Mouse (Mus musculus) C2C12 (cell line): ENCODE measurements around the gene Trem2. TPM values are rescaled to one million over a fixed set of nuclear protein-coding genes. Genes with fewer than 3 reads are reported as not detected.

ENCODE experiments used
- H3K27me3 ChIP-seq: one replicate; pipeline ENCODE4 v1.6.1; 2011; ENCODE audit not compliant: control insufficient read depth, insufficient read depth, insufficient read length
- H3K36me3 ChIP-seq: one replicate; pipeline ENCODE4 v1.6.1; 2011; ENCODE audit not compliant: control insufficient read depth, insufficient read depth
- H3K4me3 ChIP-seq: one replicate; pipeline ENCODE4 v1.5.1; 2011; ENCODE audit warnings: mild to moderate bottlenecking, control low read depth; ENCODE audit not compliant: poor library complexity, insufficient read depth, severe bottlenecking
- H3K79me2 ChIP-seq: one replicate; pipeline ENCODE4 v1.6.1; 2011; ENCODE audit not compliant: control insufficient read depth, insufficient read depth
- H3K79me3 ChIP-seq: one replicate; pipeline ENCODE4 v1.6.1; 2011; ENCODE audit warnings: low read depth, control low read depth
- H3ac ChIP-seq: one replicate; pipeline ENCODE3; 2011; ENCODE audit warnings: low read depth; ENCODE audit not compliant: control insufficient read depth, insufficient read length
- CEBPB ChIP-seq: IDR thresholded peaks from one replicate; pipeline ENCODE4 v1.6.1; 2011; ENCODE audit warnings: low read depth, mild to moderate bottlenecking, control low read depth, moderate library complexity
- CTCF ChIP-seq: IDR thresholded peaks from one replicate; pipeline ENCODE4 v1.5.1; 2011; ENCODE audit not compliant: control insufficient read depth, insufficient read depth, insufficient read length
- FOSL1 ChIP-seq: IDR thresholded peaks from one replicate; pipeline ENCODE4 v1.8.0; 2011; ENCODE audit warnings: mild to moderate bottlenecking, low read length; ENCODE audit not compliant: poor library complexity, insufficient read depth, severe bottlenecking
- MAX ChIP-seq: IDR thresholded peaks from one replicate; pipeline ENCODE4 v1.6.1; 2011; ENCODE audit warnings: mild to moderate bottlenecking, control low read depth
- MYOD1 ChIP-seq: IDR thresholded peaks from one replicate; pipeline ENCODE4 v1.6.1; 2011; ENCODE audit warnings: low read depth; ENCODE audit not compliant: control insufficient read depth, insufficient read length
- MYOG ChIP-seq: IDR thresholded peaks from one replicate; pipeline ENCODE4 v1.6.1; 2011; ENCODE audit not compliant: control insufficient read depth, insufficient read length; ENCODE audit errors: extremely low read depth
- USF1 ChIP-seq: IDR thresholded peaks from one replicate; pipeline ENCODE4 v1.6.1; 2011; ENCODE audit warnings: low read depth, mild to moderate bottlenecking, control low read depth, moderate library complexity
- polyA plus RNA-seq: library from polyadenylated mRNA; unstranded; fragments of >200 nt; fragmentation: generic; extraction: Trizol; gene quantifications from one replicate; pipeline ENCODE4 v1.2.1, GENCODE M21; 2012; ENCODE audit warnings: missing spikeins

Trem2 gene
- polyA plus RNA-seq, 1 experiment, result not detected

DNA sequence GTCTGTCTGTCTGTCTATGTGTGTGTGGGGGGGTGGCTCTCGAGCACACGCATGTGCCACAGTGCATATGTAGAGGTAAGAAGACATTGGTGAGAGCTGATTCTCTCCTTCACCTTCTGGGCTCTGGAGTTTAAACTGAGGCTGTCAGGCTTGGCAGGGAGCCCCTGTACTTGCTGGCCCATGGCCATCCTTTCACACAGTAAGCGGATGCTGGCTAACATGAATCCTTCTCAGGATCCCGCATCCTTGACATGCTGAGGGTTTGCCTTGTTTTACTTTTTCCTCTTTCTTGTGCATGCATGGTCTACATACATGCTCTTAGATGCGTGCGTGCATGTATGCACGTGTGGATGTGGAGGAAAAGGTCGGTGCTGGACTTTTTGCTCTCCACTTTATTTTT, 16.8 kb downstream of the Trem2 start:
- H3ac ChIP-seq, result no peak overlapping the region

DNA sequence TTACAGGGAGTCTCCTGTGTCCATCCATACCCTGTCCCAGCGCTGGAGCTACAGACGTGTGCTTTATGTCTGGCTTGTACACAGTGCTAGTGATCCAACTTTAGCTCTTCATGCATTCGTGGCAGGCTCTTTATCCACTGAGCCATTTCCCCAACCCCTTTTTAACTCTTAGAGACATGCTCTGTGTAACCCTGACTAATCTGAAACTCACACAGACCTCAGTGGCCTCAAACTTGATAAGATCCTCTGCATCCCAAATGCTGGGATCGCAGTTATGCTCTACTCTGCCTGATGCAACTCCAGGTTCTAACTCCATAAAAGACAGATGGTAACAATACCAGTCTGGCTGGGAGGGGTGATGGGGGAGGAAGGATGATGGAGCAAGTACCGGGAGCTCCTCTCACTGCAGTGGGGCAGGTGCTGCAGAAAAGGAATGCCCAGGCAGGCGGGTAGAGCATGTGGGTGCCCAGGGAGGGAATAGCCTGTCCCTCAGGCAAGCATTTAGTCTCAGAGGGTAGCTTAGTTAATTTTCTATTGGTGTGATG, 17.3 kb downstream of the Trem2 start:
- Histone ChIP-seq H3K79me2 (no peaks in the 10 kb centered on the region), H3ac (no peak overlapping the region), H3K4me3 (no peak overlapping the region), H3K36me3 (no peaks in the 10 kb centered on the region), H3K79me3 (no peaks in the 10 kb centered on the region), H3K27me3 (no peaks in the 10 kb centered on the region)
- TF ChIP-seq USF1 (no peak), MYOG (no peak), FOSL1 (no peak), MAX (no peak), MYOD1 (no peak), CTCF (no peak), CEBPB (no peak)

More for the DNA sequence above, 16.8 kb downstream of the Trem2 start:
- Histone ChIP-seq H3K4me3 (no peak overlapping the region), H3K27me3 (no peaks in the 10 kb centered on the region), H3K36me3 (no peaks in the 10 kb centered on the region), H3K79me3 (no peaks in the 10 kb centered on the region), H3K79me2 (no peaks in the 10 kb centered on the region)
- TF ChIP-seq MYOD1, result no peak
- no peak for TF ChIP-seq MAX
- no peak for TF ChIP-seq USF1
- TF ChIP-seq FOSL1, result no peak

DNA sequence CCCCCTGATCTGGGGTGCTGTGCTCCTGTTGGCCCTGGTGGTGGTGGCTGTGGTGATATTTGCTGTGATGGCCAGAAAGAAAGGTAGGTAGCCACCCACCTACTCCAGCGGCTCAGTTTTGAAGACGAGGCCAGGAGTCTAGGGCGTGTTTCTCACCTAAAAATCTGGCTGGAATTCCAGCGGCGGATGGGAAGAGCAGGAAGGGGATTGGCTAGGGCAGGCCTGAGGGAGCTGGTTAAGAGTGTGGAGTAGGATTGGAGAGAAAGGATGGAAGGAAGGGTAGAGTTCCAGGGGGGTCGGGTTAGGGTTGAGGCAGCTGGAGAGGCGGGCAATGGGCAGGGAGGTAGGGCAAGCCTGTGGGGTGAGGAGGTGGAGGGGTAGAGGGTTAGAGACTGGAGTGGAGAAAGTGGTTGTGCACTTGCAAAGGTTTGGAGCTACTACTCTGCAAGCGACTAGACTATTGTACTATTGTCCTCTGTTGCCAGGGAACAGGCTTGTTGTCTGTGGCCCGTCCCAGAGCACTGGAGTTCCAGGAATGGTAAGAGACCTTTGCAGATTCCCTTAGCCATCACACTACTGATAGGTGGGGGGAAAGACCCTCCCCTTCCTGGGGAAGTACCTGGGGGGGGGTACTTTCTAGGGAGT, 19.4 kb downstream of the Trem2 start:
- Histone ChIP-seq H3ac (no peak overlapping the region), H3K4me3 (no peak overlapping the region), H3K27me3 (no peaks in the 10 kb centered on the region), H3K79me2 (no peaks in the 10 kb centered on the region), H3K79me3 (no peaks in the 10 kb centered on the region), H3K36me3 (no peaks in the 10 kb centered on the region)
- TF ChIP-seq MYOG, result no peak
- no peak for TF ChIP-seq FOSL1
- no peak for TF ChIP-seq MYOD1
- no peak for TF ChIP-seq CTCF
- no peak for TF ChIP-seq CEBPB
- TF ChIP-seq USF1, result no peak
- no peak for TF ChIP-seq MAX

GRCm38 (mm10) chr17:48366806-48367205, 20.6 kb downstream of the Trem2 start:
- TF ChIP-seq MYOD1, result no peak
- no peak for TF ChIP-seq USF1
- TF ChIP-seq CTCF, result no peak
- no peak for TF ChIP-seq MYOG
- TF ChIP-seq CEBPB, result no peak
- TF ChIP-seq MAX, result no peak
- no peak for TF ChIP-seq FOSL1
- H3ac ChIP-seq, result no peak overlapping the region
- H3K36me3 ChIP-seq, result no peaks in the 10 kb centered on the region
- H3K79me2 ChIP-seq, result no peaks in the 10 kb centered on the region
- H3K79me3 ChIP-seq, result no peaks in the 10 kb centered on the region
- H3K27me3 ChIP-seq, result no peaks in the 10 kb centered on the region
- H3K4me3 ChIP-seq, result no peak overlapping the region

DNA sequence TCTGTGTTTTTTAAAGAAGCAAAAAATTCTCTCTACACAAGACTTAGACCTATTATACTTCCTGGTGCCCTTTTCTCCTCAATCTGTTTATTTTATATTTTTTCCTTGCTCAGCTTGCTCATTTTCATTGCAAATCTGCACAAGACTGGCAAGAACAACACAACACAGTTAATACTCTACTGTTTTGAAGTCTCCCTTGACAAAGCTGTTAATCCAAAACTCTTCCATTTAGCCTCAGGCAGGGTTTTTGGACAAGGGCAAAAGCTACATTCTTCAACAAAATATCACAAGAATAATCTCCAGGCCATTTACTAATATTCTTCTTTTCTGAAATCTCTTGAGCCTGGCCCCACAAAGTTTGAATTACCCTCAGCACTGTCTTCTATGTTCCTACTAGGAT, 25.4 kb downstream of the Trem2 start:
- Histone ChIP-seq H3K79me2 (no peaks in the 10 kb centered on the region), H3K79me3 (no peaks in the 10 kb centered on the region), H3K36me3 (no peaks in the 10 kb centered on the region), H3K27me3 (no peaks in the 10 kb centered on the region), H3ac (no peak overlapping the region), H3K4me3 (no peak overlapping the region)
- TF ChIP-seq MAX (no peak), CTCF (no peak), MYOD1 (no peak), CEBPB (no peak), FOSL1 (no peak), USF1 (no peak), MYOG (no peak)

DNA sequence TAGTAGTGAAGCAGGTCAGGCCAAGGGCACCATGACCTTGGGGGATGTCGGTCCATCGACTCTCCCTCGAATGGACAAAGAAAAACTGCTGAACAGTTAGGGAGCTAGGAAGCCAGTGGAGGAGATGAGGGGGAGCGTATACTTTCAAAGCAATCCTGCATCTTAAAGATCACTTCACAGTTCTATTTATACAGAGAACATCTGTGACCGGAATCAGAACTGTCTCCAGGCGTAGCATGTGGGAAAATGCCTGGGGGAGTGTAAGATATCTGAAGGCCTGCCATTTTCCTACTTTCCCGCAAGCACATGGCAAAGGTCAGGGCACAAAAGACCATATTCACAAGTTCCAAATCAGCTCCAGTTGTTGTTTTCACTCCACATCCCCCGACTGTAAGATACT, 26.8 kb downstream of the Trem2 start:
- TF ChIP-seq USF1 (no peak), MYOD1 (no peak)
- H3K79me2 ChIP-seq, result no peaks in the 10 kb centered on the region
- H3ac ChIP-seq, result no peak overlapping the region
- no peaks in the 10 kb centered on the region for H3K36me3 ChIP-seq
- H3K4me3 ChIP-seq, result no peak overlapping the region
- H3K79me3 ChIP-seq, result no peaks in the 10 kb centered on the region
- no peaks in the 10 kb centered on the region for H3K27me3 ChIP-seq
